Mouse (Mus musculus) kidney, postnatal 0 days (tissue): ENCODE data around the gene Cxcl10. TPM values are rescaled to one million over a fixed set of nuclear protein-coding genes. Genes with fewer than 3 reads are reported as not detected.
A peak's percentile ranks its signal among the peaks of the same experiment; 100 is the strongest.

Source experiments
- ATAC-seq: fragments of 200-750 bp; cut with Nextera tagmentation; replicated peaks from 2 replicates; pipeline ENCODE4 v1.8.0; 2017; ENCODE audit warnings: low read depth, moderate number of reproducible peaks, moderate TSS enrichment, moderate library complexity; ENCODE audit not compliant: low FRiP score
- DNase-seq: peaks from one replicate; pipeline ENCODE4 v3.0.0-alpha.2; 2016; ENCODE audit warnings: low spot score
- H3K27ac ChIP-seq: fragments of 300-500 bp; sonication (generic); 2 replicates; pipeline ENCODE4 v1.5.1; 2014; ENCODE audit warnings: mild to moderate bottlenecking
- H3K27me3 ChIP-seq: fragments of 300-500 bp; sonication (generic); 2 replicates; pipeline ENCODE4 v1.6.1; 2014; ENCODE audit warnings: low read length, mixed read lengths; ENCODE audit not compliant: insufficient read depth
- H3K36me3 ChIP-seq: fragments of 300-500 bp; sonication (generic); 2 replicates; pipeline ENCODE4 v1.6.1; 2014; ENCODE audit warnings: low read length, mixed read lengths; ENCODE audit not compliant: insufficient read depth
- H3K4me1 ChIP-seq: fragments of 300-500 bp; sonication (generic); replicated peaks from 2 replicates; pipeline ENCODE4 v1.6.1; 2014; ENCODE audit warnings: antibody characterized with exemption, low read length, mixed read lengths; ENCODE audit not compliant: insufficient read depth
- H3K4me2 ChIP-seq: fragments of 300-500 bp; sonication (generic); 2 replicates; pipeline ENCODE4 v1.6.1; 2014; ENCODE audit warnings: mild to moderate bottlenecking, low read length, moderate library complexity, mixed read lengths
- H3K4me3 ChIP-seq: fragments of 300-500 bp; sonication (generic); replicated peaks from 2 replicates; pipeline ENCODE4 v1.5.1; 2014; ENCODE audit warnings: low read depth, low read length
- H3K9ac ChIP-seq: fragments of 300-500 bp; sonication (generic); 2 replicates; pipeline ENCODE4 v1.6.1; 2014; ENCODE audit warnings: low read depth, low read length
- H3K9me3 ChIP-seq: fragments of 300-500 bp; sonication (generic); replicated peaks from 2 replicates; pipeline ENCODE4 v1.6.1; 2016; ENCODE audit warnings: low read length, inconsistent platforms, mixed read lengths
- CTCF ChIP-seq: IDR thresholded peaks from 2 replicates; pipeline ENCODE4 v1.5.1; 2016; ENCODE audit warnings: antibody characterized with exemption, low read depth, mild to moderate bottlenecking, moderate library complexity
- WGBS: fragments of 180-500 bp; shearing (Covaris S2); extraction: QIAGEN DNeasy Blood & Tissue Kit; methylation state at CpG from one replicate; pipeline ENCODE4 v1.1.7; 2014; 5-methylcytosine and 5-hydroxymethylcytosine counted together
- polyA plus RNA-seq: library from polyadenylated mRNA; unstranded; fragments of >200 nt; fragmentation: Nextera tagmentation; extraction: Ambion mirVana; gene quantifications from 2 replicates; pipeline ENCODE4 v1.2.1, GENCODE M21; 2015

The Cxcl10 gene
- polyA plus RNA-seq, 1 experiment from 2014 or later: 3.8 TPM

- WGBS: 51% methylated on average over 9 of the region's 9 CpGs
- DNase-seq: no peak
- no peak for TF ChIP-seq CTCF
These were observed 33.6 kb upstream of the Cxcl10 start for GRCm38 (mm10) chr5:92382349-92382679.

GRCm38 (mm10) chr5:92381550-92382348 is 33.1 kb upstream of the Cxcl10 start:
- Histone ChIP-seq H3K4me2 (no peak overlapping the region), H3K4me3 (no peak overlapping the region), H3K4me1 (no peaks in the 10 kb centered on the region), H3K36me3 (no peaks in the 10 kb centered on the region), H3K27ac (no peak overlapping the region), H3K27me3 (no peaks in the 10 kb centered on the region), H3K9me3 (no peaks in the 10 kb centered on the region), H3K9ac (no peak overlapping the region)
- WGBS: 34% methylated on average over 12 of the region's 12 CpGs
- DNase-seq: peak; percentile 91
- TF ChIP-seq CTCF: peak; percentile 89
- ATAC-seq: peak; percentile 71

More at GRCm38 (mm10) chr5:92382349-92382679, 33.6 kb upstream of the Cxcl10 start:
- no peaks in the 10 kb centered on the region for H3K4me1 ChIP-seq
- no peaks in the 10 kb centered on the region for H3K27me3 ChIP-seq
- no peak for ATAC-seq
- H3K27ac ChIP-seq: no peak overlapping the region
- H3K9me3 ChIP-seq: no peaks in the 10 kb centered on the region
- no peak overlapping the region for H3K4me2 ChIP-seq
- H3K36me3 ChIP-seq: no peaks in the 10 kb centered on the region
- H3K4me3 ChIP-seq: no peak overlapping the region
- H3K9ac ChIP-seq: no peak overlapping the region

- Histone ChIP-seq H3K9me3 (no peaks in the 10 kb centered on the region), H3K4me2 (no peak overlapping the region), H3K27ac (0 out of 2 replicates have a peak overlapping the region, but pooled peaks have one; percentile 21), H3K4me1 (no peaks in the 10 kb centered on the region), H3K9ac (no peak overlapping the region), H3K36me3 (no peaks in the 10 kb centered on the region), H3K27me3 (no peaks in the 10 kb centered on the region), H3K4me3 (no peak overlapping the region)
- no peak for ATAC-seq
- 36% methylated on average over 13 of the region's 13 CpGs for WGBS
- TF ChIP-seq CTCF: no peak
- DNase-seq: peak; percentile 78
These were observed 28.2 kb upstream of the Cxcl10 start for GRCm38 (mm10) chr5:92376795-92377405.

GRCm38 (mm10) chr5:92375368-92375767 is 26.7 kb upstream of the Cxcl10 start:
- no peaks in the 10 kb centered on the region for H3K4me1 ChIP-seq
- no peak for TF ChIP-seq CTCF
- H3K27me3 ChIP-seq: no peaks in the 10 kb centered on the region
- H3K9me3 ChIP-seq: no peaks in the 10 kb centered on the region
- 66% methylated on average over 17 of the region's 17 CpGs for WGBS
- peak; percentile 60 for DNase-seq
- no peak overlapping the region for H3K4me2 ChIP-seq
- H3K4me3 ChIP-seq: no peak overlapping the region
- H3K27ac ChIP-seq: peak overlapping the region; percentile 79
- H3K9ac ChIP-seq: no peak overlapping the region
- no peaks in the 10 kb centered on the region for H3K36me3 ChIP-seq
- ATAC-seq: no peak

GRCm38 (mm10) chr5:92374721-92375142 is 26.0 kb upstream of the Cxcl10 start:
- TF ChIP-seq CTCF: peak; percentile 57
- no peak overlapping the region for H3K4me3 ChIP-seq
- DNase-seq (peak; percentile 89), ATAC-seq (peak; percentile 69; the same call in 1 of the 2 replicates)
- no peaks in the 10 kb centered on the region for H3K27me3 ChIP-seq
- H3K4me2 ChIP-seq: no peak overlapping the region
- H3K36me3 ChIP-seq: no peaks in the 10 kb centered on the region
- WGBS: 21% methylated on average over 6 of the region's 6 CpGs
- peak overlapping the region; percentile 79 for H3K27ac ChIP-seq
- H3K9ac ChIP-seq: no peak overlapping the region
- H3K4me1 ChIP-seq: no peaks in the 10 kb centered on the region
- no peaks in the 10 kb centered on the region for H3K9me3 ChIP-seq

- no peak for TF ChIP-seq CTCF
- ATAC-seq: no peak
- 27% methylated on average over 2 of the region's 2 CpGs for WGBS
These were observed 23.9 kb upstream of the Cxcl10 start for GRCm38 (mm10) chr5:92372605-92373004.

More at GRCm38 (mm10) chr5:92372605-92373004, 23.9 kb upstream of the Cxcl10 start:
- Histone ChIP-seq H3K27ac (no peak overlapping the region), H3K9ac (no peak overlapping the region), H3K4me2 (no peak overlapping the region), H3K36me3 (no peaks in the 10 kb centered on the region), H3K9me3 (no peaks in the 10 kb centered on the region), H3K4me1 (no peaks in the 10 kb centered on the region), H3K27me3 (no peaks in the 10 kb centered on the region), H3K4me3 (no peak overlapping the region)
- DNase-seq: no peak
